Mouse (Mus musculus): ENCODE measurements at regions not wholly inside any gene's neighbourhood (a gene's known extent, or its start where the extent isn't known, plus 50 kb on each side); places are given as distances from the start of the nearest gene placed in this dataset.

DNA sequence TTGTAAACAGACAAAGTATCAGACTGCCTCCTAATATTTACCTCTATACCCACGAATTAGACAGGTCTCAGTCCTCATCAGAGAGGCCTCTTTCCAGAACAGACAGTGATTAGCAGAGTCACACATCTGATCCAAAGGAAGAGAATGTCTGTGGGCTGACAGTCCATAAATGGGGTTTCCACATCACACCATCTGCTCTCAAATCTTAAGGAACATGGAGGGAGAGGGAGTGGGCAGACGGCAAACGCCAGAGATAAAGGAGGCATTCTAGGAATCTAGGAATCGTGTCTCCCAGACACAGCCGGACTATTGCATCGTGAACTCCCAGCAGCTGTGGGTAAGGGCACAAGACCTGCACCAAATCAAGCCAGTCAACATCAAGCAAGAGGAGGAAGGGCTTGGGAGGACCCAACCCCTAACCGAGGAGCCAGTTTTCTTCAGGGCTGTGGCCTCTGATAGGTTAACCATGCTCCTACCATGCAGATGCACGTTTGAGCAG, 219.8 kb downstream of the Setd4 start:
- DNase-seq = no peak

DNA sequence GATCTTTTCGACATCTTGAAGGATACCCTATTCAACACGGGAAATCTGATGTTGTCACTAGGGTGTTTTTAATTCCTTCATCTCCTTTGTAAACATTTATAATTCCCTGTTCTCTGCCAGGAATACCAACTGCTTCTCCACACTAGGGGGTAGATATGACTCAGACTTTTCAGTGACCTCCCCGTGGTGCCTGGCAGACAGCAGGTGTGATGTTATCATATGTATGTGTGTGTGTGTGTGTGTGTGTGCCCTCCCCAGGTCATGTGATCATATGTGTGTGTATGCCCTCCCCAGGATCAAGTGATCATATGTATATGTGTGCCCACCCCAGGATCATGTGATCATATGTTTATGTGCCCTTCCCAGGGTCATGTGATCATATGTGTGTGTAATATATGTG, 220.9 kb downstream of the Setd4 start:
- no peak for DNase-seq

DNA sequence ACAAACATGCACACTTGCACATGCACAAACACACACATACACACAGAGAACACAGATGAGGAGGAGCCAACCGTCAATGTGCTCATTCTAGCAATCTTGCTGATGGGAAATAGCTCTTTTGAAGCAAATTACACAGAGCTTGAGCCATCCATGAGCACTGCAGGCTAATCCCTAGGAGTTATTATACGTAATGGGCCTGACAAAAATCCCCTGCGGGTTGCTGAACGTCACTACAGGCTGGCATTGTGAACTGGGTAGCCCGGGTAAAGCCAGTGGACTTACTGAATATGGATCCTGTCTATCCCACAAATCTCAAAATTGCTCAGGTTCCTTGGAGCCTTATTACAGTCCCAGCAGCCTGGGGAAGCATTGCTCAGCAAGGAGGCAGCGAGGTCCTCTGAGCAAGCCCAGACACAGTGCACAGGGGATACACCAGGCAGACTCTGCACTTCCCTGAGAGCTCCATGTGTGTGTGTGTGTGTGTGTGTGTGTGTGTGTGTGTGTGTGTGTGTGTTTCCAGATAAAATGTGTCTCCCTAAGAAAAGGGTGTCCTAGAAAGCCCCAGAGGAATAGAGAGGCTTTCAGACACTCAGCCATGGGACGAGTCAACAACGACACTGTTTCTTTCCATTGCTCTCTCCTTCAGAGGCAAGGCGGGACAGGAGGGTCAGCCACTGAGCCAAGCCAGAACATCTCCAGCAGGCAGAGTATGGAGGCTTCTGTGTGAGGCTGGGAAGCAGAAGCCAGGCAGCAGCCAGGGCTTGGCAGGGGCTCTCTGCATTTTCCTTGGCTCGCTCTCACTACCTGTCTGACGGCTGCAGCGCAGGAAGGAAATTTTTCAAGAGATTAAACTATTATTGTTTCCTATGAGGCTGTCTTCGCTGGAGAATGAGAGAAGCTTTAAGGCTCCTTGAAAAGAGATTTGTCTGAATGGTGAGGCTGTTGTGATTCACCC, 222.9 kb downstream of the Setd4 start:
- DNase-seq = no peak

DNA sequence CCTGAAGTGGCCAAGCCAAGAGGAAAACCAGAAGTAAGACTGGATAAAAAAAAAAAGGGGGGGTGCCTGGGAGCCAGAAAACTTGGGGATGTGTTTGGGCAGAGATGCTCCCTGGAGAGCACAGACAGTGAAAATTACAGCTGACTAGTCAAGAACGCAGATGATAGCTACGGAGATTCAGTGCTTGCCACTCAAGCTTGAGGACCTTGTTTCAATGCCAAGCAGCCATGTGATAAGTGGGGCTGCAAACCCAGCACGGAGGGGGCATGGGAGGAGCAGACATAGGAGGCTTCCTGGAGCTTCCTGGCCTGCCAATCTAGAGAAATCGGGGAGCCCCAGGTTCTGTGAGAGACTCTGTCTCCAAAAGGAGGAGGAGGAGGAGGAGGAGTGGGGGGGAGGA, 223.7 kb downstream of the Setd4 start:
- DNase-seq = no peak

DNA sequence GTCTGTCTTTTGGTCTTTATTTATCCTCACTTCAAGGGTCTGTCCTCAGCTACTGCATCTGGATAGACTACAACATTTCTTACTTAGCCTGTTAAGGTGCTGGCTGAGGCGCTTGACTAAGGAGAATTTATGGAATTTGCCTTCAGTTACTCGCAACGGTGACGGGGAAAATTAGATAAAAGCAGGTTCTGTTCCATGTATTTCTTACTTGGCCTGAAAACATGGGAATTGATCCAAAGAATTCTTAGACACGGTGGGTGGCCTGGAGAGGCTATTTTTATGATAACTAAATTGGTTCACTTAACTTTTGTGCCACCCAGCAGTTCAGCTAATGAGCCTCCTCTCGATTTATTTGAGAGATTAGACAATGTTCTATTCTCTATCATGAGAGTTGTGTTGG, 224.3 kb downstream of the Setd4 start:
- no peak for DNase-seq

DNA sequence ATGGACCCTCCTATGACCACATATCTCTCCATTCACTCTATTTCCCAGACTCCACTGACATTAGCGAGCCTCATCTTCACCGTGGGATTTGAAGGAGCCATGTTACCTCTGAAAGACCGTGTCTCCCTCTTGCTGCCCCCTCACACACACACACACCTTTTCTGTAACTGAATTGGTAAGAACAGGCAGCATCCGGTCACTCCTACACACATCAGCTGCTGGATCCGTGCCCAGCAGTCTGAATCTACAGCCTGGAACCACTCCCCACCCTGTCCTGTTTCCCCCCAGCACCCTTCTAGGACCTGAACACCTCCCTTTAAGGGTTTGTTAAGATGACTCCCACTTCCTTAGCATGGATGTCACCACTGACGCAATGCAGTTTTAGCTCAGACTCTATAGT, 229.2 kb downstream of the Setd4 start:
- DNase-seq = no peak

DNA sequence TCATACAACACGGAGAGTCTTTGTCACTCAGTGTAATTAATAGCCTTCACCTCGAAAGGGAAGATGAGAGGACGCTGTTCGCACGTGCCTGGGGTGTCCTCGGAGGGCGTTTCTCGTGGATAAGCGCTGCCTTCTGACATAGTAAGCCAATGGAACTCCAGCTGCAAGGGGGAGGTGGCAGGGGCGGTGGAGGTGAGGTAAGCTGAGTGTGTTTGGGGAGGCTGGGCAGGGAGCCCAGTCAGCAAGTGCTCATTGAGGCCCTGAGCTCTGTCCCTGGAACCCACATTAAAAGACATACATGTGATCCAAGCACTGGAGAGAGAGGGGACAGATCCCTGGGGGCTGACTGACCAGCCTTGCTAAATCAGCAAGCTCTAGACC, 234.1 kb downstream of the Setd4 start:
- no peak for DNase-seq

DNA sequence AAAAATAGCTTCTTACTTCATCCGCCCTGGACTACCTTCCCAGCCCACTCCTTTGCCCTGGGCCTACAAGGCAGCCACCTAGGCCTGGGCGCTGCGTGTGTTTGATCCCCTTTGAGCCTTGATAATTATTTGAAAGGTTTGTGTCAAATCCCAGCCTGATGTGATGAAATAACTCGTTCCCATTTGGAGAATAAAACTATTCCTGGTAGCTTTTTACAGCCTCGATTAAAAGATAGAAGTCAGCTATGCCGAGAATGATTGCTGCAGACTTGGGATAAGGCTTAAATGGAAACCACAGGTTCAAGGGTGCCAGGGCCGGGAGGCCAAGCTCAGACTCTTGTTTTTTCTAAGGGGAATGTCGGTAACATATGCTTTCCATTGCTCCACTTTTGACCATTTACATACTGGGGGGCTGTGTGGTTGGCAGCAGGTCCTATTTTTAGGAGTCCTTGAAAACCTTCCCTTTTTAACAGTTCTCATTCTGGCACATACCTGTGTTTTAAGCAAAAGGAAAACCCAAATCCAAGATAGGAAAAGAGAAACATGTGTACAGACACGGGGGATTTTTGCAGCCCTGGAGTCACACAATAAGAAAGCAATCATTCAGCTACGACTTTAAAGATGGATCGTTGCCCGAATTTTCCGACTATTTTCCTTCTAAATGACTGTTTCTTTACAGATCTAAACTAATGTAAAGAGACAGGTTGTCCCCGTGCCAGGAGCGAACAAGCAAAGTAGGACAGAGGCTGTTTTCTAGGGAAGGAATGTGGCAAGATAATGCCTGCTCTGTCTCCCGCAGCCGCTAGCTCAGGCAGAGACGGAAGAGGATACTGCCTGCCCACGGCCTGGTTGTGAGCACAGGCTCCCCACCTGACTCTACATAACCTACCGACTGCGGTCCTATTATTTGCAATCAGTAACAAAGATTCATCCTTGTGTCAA, 234.8 kb downstream of the Setd4 start:
- DNase-seq = no peak

DNA sequence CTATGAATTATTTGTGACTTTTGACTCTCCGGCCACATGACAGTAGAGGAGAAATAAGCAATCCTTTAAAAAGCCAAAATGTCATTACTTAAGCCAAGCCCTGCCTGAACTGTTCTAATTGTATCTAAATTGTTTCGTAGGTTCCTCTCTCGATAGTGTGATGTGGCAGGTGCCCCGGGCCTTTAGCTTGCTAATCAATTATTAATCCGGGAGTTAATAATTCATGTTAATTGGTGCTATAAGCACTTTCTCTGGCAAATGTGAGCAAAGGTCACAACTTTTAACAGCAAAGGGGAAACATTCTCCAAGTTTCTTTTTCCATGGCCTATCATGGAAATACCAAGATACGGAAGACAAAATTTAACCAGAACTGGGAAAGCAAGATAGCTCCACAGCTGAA, 235.9 kb downstream of the Setd4 start:
- DNase-seq = no peak

DNA sequence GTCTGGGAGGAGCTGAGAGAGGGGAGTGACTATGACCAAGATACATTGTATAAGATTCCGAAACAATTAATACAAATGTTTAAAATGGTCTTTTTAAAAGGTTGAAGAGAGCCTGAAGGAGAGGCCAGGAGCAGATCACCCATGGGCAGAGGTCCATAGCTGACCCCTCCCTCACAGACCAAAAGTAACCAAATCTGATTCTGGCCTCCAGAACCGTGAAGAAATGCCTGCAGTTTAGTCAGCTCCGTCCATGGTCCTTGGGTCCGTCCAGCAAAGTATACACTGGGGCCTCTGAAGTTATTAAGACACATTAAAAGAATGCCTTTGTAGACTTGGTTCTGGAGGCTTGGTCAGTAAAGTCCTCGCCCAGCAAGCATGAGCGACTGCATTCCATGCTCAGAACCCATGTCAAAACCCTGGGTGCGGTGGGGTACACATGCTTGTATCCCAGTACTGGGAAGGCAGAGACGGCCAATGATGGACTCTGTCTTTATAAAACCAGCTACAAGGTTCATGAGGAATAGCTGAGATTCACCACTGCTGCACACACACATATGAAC, 236.5 kb downstream of the Setd4 start:
- DNase-seq = no peak

DNA sequence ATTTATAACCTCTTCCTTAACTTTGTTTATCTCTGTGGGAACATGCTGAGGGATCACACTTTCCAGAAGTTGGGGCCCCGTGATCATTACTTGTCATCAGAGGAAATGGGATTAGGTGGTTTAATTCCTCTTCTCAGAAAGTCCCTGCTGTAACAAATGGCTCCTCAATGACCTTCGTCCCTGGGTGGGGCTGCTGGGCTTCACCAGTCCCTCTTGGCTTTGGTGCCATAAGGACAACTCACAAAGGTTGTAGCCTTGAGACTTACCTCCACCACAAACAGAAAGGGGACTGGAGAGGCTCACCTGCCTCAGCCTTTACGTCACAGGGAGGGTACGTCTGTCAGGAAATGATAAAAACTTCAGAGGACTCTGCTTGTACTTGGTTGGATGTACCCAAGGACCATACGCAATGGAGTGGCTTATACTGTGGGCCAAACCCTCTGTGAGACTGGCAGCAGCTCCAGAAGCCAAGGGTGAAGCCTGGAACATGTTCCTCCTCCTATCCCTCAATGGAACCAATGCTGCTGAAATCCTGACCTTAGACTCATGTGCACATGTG, 237.4 kb downstream of the Setd4 start:
- DNase-seq = no peak

DNA sequence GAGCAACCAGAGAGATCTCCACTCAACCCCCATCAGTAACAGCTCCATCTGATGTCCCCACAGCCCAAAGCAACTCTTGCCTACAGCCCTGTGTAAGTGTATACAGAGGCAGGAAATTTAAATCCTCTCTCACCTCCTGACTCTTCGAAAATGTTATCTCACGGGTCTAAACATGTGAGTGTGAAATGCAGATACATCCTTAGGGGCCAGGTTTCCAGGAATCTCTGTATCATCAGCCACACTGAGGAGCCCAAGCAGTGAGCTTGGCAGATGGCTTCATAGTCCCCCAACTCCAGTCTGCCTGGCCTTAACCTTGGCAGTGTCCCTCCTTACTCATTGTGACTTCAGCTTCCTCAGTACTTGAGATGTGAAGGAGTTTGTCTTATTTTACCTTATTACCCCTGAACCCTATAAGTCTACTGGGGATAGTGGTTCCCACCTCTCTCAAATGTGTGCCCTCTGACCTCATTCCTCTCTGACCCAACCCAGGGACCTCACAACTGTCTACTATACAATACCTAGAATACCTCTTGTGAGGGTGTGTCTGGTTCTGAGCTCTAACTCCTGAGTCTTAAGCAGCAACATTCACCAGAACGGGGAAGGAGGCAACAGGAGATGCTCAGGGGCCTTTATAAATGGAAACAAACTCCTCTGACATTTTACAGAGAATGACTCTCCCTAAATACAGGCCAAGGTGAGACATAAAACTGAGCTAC, 238.5 kb downstream of the Setd4 start:
- no peak for DNase-seq

DNA sequence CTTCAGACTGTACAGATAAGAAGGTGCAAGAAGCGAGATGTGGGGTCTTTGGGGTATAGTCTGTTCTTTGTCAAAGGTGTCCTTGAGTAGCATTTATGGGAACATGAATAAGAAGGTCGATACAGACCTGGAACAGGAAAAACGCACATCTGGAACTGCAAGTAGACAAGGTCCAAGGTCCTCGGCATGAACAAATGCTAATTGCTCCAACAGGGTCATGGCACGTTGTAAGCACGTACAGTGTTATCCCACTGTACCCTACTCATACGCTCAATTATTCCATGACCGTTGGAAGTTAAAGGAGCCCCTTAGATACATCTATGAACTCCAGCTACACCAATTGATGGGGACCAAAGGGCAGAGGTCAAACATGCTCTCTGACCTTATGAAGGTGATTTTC, 244.1 kb downstream of the Setd4 start:
- DNase-seq = no peak

DNA sequence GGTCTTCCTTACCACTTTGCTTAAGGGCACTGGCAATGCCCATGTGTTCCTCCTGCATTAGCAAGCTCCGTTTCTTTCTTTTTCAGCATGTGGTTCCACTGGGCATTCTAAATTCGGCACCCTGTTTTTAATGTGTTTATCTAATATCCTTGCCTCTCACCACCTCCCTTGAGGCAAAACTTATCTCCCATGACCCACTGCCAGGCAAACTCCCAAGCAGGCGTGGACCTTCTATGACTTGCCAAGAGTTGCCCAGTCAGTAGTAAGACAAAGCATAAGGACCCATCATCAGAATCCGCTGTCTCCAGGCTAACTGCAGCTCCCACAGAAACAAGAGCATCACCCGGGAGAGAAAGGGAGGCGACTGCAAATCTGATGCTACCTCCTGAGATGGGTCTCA, 245.2 kb downstream of the Setd4 start:
- no peak for DNase-seq

DNA sequence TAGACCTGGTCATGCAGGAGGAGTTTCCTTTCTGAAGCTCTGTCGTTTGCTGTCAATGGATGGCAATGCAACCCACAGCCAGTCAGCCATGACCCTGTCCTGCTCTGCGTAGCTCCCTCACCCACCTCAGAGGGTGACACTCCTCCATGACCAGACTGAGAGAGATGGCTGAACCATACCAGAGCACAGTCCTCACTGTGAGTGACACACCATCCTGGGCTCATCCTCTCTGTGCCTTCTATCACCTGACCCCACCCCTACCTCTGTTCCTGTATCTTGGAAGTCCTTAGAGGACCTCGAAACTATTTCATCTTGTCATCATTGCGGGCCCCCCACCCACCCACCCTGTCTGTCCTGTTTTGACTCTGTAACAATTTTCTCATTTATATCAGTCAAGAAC, 245.7 kb downstream of the Setd4 start:
- DNase-seq = no peak

DNA sequence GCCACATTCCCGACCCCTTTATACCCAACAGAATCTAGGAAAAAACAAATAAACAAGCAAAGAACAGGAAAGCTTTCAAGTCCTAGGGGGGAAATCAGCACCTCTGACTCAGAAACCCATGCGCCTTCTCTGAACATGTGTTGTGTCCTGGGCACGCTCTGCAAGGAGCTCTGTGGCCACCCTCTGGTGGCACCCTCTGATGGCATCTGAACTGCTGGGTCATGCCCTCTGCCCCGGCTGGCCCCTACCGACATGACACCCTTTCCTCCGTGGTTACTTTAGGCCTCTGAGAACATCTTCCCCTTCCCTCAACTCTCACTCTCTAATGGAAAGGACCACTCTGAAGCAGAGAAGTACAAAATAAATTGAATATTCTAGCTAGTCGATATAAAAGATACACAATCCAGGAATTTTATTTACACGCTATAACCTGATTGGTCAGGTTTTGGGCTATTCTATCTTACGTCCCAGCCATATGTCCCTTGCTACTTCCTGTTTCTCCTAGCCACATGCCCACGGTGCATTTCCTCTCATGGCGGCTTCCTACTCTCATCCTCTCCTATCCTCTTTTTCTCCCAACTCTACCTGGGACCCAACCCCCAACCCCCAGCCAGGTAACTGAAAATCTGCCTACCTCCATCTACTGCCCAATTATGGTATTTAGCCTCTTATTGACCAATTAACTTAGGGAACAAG, 248.5 kb downstream of the Setd4 start:
- DNase-seq = no peak

DNA sequence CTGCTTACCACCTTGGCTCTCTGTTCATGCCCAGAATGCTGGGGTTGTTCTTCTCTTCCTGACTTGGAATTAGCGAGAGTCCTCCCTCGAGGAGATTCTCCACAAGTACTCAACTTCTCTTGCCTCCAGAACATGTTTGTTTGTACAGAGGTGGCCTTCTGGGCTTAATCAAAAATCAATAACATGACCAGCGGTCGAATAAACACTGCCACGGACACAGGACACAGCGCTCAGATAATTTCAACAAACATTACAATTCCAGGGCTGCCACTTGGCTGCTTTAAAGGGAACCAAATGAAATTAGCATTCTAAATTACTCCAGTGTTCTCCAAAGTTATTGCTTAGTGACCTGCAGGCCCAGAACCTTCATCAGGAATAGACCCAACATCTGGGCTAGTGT, 249.9 kb downstream of the Setd4 start:
- DNase-seq = no peak

DNA sequence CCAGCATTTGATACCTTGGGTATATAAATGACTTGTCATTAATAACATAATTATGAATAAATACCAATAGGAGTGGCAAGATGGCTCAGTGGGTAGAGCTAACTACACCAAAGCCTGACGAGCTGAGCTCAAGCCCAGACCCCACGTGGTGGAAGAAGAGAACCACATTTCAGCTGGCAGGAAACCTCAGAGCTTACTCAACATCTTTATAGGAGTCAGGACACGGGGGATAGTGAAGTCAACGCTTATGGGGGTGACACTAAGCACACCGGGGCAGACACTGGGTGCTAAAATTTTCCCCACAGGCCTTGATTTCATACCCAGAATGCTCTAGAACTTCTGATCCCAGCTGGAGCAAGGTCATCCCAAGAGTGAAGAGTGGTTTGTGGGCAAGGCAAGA, 259.3 kb downstream of the Setd4 start:
- no peak for DNase-seq

DNA sequence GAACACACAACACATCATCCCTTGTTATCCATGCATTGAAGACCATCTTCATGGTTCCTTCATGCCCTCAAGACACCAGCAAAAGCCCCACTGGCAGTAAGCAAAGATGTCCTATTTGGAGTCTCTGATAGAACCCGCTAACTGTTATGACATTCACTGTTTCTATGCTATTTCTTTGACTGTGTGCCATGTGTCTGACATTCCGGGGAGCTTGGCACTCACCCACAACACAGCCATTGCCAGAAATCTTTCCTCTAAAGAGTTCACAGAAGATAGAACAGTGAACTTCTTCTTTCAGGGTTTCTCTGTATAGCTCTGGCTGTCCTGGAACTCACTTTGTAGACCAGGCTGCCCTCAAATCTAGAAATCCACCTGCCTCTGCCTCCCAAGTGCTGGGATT, 261.2 kb downstream of the Setd4 start:
- peak; percentile 9 for DNase-seq

DNA sequence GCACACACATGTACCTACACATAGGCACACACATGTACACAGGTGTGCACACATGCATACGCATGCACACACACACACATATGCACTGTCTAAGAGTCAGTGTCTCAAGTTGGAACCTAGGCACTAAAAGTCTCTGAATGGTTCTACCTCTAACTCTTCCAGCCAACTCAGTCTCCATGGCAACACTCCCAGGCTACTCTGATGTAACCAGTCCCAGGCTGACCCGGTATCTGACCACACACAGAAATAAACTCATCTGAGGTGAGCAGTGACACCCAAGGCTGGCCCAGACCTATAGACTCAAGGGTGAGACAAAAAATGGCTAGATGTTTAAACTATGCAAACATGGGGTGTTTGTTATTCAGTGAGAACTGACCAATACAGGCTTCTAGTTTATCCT, 262.1 kb downstream of the Setd4 start:
- DNase-seq = no peak

DNA sequence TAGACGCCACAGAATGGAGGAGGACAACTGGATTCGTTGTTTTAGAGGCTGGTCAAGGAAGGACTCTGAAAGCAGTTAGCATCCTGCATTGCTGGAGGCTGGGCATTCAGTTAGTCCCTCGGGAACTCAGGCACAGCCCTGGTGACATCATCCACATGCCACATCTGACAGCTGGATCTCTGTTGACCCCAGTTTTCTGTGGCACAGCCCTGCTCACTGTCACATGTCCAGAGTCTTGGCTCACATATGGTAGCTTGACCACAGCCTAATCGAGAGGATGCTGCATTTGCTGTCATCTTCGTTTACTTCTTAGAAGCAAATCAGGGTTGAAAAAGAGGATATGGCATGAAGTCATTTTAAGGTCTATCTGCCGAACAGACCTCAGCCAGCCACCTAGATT, 265.1 kb downstream of the Setd4 start:
- no peak for DNase-seq
